Mouse (Mus musculus) small intestine, adult 2 months (tissue): ENCODE data around the gene Uhrf1bp1l.

Experiments
- CTCF ChIP-seq: fragments of 200-500 bp; IDR thresholded peaks from 2 replicates; pipeline ENCODE4 v1.5.1; 2012; ENCODE audit warnings: low read depth, mild to moderate bottlenecking, control low read depth, inconsistent platforms, low read length, moderate library complexity, mixed read lengths; ENCODE audit not compliant: insufficient replicate concordance, insufficient read length; ENCODE audit errors: extremely low read depth
- POLR2A ChIP-seq: fragments of 200-500 bp; IDR thresholded peaks from 2 replicates; pipeline ENCODE4 v1.6.1; 2012; ENCODE audit warnings: low read depth, mild to moderate bottlenecking, control low read depth, inconsistent platforms, low read length, moderate library complexity

- TF ChIP-seq CTCF: no peak
- no peak for TF ChIP-seq POLR2A
Measured at GRCm38 (mm10) chr10:89737092-89737491, 7.7 kb upstream of the Uhrf1bp1l start.
